ENCODE assay signal across 7 mouse cellular contexts in genomic region chr9:100685769-100686487, GRCm38 (mm10).
DNase-seq lines count a peak whose midpoint lies in the region; ATAC-seq lines count a peak whose summit lies in the region.

No protein-coding gene starts in this region.

- H3K9me3 ChIP-seq in liver, embryonic 12.5 days (replicated peaks) = no peaks in the 10 kb centered on the region

- no peak overlapping the region for H3K4me3 ChIP-seq in liver, embryonic 12.5 days

- H3K27me3 ChIP-seq in liver, embryonic 12.5 days (replicated peaks) = no peaks in the 10 kb centered on the region

- DNase-seq in R1 (ENCODE audit: low read depth, low spot score) = peak; percentile 31
- peak; percentile 35 for DNase-seq in embryo, embryonic 11.5 days (ENCODE audit: low read depth, low spot score)
- DNase-seq in induced T-regulatory cell, adult 2 months (ENCODE audit: low read depth) = peak; percentile 46
- DNase-seq in lung, postnatal 14 days = peak; percentile 53
- peak; percentile 78 to 85 for DNase-seq in right cerebral cortex, postnatal 10 days (ENCODE audit: low spot score in 2 of 2)
- DNase-seq in testis, postnatal 10 days (ENCODE audit: low spot score) = no peak

- H3K4me1 ChIP-seq in liver, embryonic 12.5 days = peaks cover 7% of the 10 kb centered on the region; the same call in 1 of the 2 replicates

- no peak overlapping the region for H3K9ac ChIP-seq in liver, embryonic 12.5 days

- WGBS in liver, embryonic 12.5 days (ENCODE audit: insufficient replicate concordance) = 71% methylated on average over 3 of the region's 3 CpGs

- H3K4me2 ChIP-seq in liver, embryonic 12.5 days = no peak overlapping the region

- no peak overlapping the region for H3K27ac ChIP-seq in liver, embryonic 12.5 days

- no peak for ATAC-seq in liver, embryonic 12.5 days

- no peaks in the 10 kb centered on the region for H3K36me3 ChIP-seq in liver, embryonic 12.5 days
